Mouse (Mus musculus) skeletal muscle tissue, adult 2 months (tissue): Measurements from ENCODE around the gene Sema3b.
A peak's percentile ranks its signal among the peaks of the same experiment; 100 is the strongest.
"Not testable (repeated sequence)": the region's sequence is repeated elsewhere in the genome, so short reads cannot be mapped to it uniquely, and the experiment has no call there.

ENCODE experiments used
- DNase-seq: peaks from one replicate; pipeline ENCODE4 v3.0.0-alpha.2; 2012; ENCODE audit warnings: low read depth, low spot score

The Sema3b gene

DNA sequence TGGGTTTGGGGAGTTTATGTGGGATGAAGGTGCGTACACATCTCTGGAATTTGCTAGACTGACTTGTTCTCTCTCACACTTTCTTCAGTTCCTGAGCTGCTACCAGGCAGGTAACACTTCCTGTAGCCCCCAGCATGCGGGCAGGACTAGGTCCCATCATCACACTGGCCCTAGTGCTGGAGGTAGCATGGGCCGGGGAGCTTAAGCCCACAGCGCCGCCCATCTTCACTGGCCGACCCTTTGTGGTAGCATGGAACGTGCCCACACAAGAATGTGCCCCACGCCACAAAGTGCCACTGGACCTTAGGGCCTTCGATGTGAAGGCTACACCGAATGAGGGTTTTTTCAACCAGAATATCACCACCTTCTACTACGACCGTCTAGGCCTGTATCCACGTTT is 39.0 kb downstream of the Sema3b start:
- DNase-seq = no peak

DNA sequence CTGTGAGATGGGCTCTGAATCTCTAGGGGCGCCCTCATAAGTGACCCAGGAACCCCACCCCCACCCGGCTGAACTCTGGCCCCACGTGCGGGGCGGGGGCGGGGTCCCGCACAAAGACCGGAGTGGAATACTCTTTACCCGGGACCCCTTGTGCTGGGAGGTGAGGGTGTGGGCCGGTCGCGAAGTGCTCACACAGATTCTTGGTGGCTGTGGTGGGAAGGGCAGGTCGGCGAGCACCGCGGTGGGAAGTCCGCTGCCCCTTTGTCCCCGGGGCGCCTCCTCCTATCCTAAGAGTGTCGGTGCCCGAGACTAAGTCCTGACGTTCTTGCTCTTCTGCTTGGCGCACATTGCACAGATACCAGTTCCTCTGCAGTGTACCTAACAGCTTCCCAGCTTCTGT is 39.8 kb downstream of the Sema3b start:
- no peak for DNase-seq

DNA sequence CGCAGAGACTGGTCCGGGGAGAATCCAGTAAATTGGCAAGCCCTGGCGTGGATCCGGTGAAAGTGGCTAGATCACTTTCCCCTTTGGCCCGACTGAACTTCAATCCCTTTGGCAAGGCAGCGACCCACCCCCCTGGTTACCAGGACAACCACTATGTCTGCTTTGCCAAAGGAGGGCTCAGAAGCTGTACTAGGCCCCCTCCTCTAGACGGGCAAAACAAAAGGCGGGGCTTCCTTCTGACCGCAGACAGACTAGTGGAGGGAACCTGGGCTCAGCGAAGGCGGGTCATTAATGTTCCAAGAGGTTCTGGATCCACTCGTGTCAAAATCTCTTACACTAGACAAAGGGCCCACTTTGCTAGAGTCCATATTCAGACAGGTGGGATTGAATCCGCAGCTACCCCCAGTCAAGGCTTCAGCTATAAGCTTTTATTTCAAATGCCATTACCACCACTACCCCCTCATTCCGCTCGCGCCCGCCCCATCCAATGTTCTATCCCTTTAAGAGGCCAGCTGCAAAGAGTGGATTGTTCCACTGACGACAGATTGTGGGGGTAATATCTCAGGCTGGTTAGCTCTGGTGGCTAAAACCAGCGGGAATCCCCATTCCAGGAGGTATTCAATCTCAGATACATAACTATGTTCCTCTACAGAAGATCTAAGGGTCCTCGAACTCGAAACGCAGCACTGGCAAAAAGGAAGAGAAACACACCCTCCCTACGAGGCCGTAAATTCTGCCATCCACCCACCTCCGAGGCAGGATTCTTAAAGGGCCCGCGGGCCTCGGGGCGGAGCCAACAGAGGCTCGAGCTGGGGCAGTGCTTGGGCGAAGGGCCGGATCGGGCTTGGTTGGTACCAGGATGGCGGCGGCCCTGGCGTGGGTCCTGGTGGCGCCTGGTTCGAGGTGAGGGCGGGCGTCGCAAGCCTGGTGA is 40.4 kb downstream of the Sema3b start:
- DNase-seq = peak; percentile 68

DNA sequence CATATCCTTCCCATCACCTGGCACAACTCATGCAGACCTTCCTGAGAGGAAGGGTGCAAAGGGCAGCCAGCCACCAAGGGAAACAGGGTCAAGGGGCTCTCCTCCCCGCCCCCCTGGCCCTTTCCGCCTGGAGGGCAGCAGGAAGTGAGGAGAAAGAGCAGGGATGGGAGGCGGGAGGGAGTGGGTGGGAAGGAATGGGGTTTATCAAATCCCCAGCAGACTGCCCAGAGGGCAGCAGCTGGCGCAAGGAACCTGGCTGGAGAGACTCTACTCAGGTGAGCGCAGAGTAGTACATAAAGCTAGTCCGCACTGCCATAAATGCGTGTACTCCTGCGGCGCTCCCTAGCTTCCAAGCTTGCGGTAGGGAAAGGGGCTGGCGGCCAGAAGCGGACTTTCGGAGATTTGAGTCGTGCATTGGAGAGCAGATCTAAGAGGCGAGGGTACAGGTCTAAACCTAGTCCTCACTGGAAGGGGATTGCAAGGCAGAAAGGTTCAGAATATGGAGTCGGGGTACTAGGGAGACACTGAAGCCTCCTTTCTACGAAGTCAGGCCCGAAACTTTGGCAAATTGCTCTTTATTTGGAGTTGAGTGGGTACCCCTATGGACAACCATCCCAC is 41.2 kb downstream of the Sema3b start, which contains the start of gene Hyal2:
Gene Hyal2, plus strand, starts transcription at position 244 of the 618 bp plus-strand sequence.
- DNase-seq = no peak

DNA sequence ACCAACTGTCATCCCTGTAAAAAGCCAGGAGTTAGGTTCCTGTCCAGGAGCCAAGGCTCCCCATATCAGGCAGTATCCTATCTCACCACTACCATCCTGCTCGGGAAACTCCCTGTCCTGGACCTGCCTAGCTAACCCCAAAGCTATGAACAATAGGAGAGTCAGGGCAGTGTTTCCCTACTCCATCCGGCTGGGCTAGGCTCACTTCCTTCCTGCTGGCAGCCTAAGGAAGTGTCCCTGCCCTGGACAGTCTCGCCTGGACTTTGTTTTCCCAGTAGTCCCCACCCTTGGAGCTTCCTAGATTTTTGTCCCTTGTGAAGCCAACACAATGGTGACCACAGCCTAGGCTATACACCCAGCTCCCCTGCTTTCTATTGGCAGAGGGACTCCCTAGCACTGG is 42.2 kb downstream of the Sema3b start:
- no peak for DNase-seq

DNA sequence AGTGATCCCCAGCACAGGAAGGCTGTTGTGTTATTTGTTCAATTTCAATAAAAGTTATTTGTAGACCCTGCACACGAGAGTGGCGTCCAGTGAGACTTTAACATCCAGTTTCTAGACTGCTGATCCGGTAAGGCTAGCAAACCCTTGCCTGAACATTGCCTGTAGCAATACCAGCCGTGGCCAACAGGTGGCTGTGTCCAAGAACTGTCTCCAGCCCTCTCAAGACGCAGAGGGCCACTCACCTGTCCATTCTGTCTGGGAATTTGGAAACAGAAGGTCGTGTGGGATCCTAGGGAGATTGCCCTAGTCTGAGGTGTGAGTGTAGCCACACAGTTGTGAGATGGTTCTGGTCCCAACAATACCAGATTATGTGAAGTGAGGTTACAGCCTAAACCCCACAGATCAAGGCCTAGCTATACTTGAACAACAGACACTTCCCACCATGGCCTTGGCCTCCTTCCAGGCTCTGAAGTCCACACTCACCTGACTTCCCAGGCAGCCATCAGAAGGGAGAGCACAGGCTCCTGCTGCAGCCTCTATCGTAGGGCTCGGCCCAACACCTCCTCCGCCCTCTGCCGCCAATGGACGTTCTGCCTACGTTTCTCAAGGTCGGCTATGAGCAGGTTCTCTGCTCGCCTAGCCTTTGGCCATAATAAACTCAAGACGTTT is 42.9 kb downstream of the Sema3b start:
- DNase-seq = peak; percentile 67

DNA sequence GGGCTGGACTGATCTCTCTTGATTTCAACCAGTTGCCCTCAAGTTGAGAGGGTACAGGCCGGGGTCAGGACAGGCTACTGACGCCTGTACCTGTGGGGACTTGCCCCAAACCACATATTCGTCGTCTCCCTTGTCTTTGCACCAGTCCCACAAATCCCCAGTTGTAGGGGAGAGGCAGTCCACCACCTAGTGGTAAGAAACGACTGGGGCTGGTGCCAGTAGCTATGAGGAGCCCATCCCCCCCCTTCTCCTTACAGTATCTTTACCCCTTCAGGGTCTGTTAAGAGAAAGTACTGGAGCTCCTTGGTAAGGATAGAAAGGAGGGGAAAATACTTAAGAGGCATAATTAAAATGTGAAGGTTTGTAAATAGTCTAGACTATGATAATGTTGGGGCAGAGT is 43.5 kb downstream of the Sema3b start:
- not testable (repeated sequence) for DNase-seq

DNA sequence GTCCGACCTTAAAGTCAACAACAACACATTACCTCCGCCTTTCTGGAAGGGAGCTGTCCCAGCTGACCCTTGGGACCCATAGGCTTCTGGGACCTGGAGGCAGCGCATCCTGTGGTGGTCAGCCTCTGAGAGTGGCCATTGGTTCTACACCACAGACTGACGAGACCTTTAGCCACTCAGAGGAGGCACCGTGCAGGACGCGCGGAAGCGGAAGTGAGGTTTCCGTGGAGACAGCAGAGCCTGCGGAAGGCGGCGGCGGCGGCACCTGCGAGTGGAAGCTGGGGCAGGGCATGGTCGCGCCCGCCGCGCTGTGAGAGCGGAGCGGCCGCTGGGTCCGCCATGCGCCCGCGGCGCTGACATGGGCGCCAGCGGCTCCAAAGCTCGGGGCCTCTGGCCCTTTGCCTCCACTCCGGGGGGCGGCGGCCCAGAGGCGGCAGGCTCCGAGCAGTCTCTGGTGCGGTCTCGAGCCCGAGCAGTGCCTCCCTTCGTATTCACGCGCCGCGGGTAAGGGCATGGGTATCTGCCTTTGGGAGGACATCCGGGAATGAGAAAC is 45.9 kb downstream of the Sema3b start, which contains the start of gene Tusc2:
Gene Tusc2, plus strand, starts transcription at position 227 of the 553 bp plus-strand sequence.
- DNase-seq = peak; percentile 95

DNA sequence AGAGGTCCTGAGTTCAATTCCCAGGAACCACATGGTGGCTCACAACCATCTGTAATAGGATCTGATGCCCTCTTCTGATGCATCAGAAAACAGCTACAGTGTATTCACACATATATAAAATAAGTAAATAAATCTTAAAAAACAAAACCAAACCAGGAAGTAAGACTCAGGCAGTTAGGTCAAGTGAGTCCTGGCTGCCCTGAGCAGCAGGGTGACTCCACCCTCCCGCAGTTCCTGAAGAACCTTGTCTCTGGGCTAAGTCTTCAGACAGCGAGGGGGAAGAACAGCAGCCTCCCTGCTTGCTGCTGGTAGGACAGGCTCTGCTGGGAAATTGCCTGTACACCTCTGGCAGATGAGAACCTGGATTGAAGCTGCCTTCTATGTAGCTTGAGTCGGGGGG is 52.7 kb downstream of the Sema3b start:
- no peak for DNase-seq

DNA sequence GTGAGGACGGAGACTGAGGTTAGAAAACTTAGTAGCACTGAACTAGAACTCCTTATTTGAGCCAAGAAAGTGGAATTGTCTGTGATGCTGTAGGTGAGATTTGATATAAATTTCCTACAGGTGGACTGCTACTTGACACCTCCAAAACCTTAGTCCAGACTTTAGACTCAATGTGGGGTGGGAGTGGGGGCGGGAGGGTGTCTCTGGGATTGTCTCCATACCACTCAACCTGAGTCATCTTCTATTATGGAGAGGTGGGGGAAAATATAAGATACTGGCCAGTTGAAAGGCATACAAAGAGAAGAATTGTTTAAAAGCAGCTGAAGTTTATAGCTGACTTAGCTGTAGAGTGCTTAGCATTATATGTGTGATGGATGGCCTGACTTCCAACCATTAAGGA is 53.3 kb downstream of the Sema3b start:
- no peak for DNase-seq

DNA sequence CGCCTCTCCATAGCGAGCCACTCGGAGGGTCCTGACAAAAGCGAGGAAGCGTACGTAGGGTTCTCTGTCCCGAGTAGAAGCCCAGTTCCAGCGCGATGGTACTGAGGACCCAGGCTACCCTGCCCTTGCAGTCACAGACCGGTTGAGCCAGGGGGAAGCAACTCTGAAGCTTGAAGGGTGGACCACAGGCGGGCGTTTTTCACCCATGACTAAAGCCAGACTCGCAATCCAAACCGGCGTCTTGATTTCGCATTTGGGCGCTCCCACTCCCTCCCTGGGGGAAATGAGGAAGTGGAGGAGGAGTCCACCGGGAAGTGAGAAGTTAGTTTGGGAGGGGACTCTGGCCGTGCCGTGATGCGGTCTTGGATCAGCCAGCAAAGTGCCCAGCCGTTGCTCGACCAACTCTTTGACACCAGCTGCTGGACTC is 54.0 kb downstream of the Sema3b start:
- peak; percentile 77 for DNase-seq

DNA sequence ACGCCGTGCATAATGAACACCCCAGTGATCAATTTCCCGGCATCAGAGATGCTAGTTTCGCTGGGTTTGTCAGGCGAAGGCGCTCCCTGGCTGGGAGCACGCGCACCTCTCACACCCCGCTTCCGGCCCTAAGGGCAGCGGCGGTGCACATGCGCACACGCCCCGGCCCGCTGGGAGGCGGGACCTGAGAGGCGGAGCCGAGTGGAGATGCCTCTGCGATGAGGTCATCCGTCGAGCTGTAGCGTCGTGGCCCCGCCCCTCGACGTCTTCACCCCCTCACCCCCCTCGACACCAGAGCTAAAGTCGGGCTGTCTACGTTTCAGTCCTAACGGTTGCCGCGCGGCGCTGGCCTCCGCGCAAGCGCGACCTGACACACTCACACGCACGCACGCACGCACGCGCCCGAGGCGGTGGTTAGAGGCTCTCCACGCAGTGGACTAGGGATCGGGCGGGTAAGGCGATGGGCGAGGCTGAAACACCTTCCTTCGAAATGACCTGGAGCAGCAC is 54.7 kb downstream of the Sema3b start:
- DNase-seq = peak; percentile 99

DNA sequence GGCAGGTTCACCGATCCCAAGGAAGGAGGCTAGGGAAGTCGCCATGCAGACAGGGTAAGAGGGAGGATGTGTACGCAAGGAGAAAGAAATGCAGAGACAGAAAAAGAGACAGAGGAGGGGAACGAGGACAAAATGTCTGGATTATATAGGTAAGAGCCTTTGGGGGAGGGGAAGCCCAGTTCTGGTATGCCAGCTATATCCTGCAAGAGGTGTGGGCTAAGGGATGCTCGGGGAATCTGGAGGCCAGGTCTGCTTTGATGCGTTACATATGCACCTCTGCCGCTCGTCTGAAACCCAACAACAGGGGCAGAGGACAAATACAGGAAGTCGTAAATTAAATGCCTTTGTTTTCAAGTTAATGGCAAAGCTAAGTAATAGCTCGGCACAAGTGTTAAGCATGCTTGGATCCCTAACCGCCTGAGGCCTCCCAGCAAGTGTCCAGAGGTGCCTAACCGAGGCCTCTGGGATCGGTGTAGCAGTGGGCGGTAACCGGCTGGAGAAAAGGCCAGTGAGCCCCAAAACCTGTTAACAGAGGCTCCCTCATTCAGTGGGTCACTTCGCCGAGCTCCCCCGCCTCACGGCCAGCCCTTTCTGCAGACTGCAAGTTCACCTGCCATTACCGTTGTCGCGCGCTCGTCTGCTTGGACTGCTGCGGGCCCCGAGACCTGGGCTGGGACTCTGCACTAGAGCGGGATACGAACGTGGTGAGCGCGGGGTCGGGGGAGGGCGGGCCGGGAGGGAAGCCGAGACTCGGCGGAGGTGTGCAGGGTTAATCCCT is 55.3 kb downstream of the Sema3b start:
- no peak for DNase-seq

DNA sequence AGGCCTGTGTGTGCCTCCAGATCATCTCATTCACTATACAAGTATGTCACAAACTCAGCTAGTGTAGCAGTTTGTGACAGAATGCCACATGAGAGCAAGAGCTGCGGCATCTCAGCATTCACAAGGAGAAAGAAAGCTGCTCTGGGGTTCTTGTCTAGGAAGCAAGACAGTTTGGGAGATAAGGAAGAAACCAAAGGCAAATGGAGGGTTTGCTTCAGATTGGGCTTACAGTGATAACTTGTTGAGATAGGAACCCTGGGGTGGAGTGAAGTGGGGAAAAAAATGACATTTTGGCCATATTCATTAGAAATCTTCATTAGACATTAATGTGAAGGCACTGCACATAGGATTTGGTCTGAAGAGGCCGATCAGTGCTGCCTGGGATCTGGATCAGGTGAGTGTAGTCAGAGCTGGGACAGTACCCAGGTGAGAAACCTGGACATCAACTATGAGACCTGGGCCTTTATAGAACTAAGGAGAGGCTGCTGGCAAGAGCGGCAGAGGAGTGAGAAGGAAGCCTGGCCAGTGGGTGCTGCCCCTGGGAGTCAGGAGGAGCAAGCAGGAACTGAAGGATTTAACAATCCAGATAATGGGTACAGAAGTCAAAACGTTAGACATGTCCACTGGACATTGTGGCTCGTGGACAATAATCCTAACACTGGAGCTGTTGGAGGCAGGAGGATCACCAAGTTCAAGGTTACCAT is 56.2 kb downstream of the Sema3b start:
- no peak for DNase-seq

DNA sequence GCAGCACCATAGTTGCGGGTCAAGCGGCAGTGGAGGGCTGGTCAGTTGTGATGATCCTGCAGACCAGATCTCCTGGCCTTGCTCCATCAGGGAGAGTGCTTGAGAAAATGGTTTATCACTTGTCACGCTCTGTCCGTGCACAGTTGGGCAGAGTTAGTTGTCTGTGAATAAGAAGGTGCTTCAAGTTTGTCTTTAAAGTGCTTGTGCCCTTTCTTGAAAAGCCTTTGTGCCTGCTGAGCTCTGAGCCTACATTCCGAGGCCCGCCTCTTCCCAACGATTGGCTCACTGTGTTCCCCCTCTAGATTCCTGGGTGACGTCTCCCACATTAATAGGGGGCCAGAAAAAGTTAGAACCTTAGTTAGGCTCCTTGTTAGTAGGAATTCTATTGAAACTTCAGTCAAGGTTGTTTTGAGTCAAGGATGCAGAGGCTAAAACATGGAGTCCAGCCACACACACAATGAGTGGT is 57.1 kb downstream of the Sema3b start:
- no peak for DNase-seq

DNA sequence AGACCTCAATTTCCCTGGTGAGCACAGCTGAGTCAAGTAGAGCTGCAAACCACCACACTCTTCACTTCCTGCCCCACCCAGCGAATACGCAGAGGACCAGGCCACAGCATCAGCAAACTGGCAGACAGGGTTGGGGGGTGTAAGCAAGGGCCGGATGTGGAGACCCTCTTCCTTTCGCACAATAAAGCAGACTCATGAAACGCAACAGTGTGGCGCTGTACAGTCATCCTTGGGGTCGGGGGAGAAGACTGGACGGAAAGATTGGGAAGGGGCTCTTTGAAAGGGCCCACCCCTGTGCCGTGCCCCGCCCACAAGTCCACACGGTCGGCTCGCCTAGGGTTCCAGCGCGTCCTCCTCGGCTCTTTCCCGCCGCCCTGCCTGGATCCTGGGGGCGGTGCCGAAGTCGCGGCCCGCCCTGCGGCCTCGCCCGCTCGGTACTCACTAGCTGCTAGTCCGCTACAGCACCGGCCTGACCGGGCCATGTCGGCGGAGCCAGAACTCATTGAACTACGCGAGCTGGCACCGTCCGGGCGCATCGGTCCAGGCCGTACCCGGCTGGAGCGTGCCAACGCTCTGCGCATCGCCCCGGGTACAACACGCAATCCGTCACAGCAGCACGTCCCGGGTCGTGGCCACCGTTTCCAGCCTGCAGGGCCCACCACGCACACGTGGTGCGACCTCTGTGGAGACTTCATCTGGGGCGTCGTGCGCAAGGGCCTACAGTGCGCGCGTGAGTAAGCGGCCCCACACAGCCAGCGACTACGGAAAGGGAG is 57.7 kb downstream of the Sema3b start, which contains the start of gene Rassf1:
Gene Rassf1, plus strand, starts transcription at position 439 of the 773 bp plus-strand sequence.
- no peak for DNase-seq

DNA sequence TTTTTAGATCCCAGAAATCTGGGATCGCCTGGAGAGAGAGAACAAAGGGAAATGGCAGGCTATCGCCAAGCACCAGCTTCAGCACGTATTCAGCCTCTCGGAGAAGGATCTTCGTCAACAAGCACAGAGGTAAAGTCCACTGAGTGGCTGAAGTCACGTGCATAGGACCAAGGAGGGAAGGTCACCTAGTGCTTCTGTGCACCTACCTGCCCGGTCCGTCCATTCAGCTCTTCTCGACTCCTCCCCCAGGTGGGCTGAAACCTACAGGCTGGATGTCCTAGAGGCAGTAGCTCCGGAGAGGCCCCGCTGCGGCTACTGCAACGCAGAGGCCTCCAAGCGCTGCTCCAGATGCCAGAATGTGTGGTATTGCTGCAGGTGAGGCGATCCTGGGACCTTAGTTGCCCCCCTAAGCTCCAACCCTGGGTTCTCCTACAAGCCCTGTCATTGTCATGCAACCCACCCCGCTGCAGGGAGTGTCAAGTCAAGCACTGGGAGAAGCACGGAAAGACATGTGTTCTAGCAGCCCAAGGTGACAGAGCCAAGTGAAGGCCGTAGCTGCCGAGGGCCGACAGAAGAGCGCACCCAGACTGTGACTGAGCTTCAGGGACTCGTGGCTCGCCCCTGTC is 58.4 kb downstream of the Sema3b start:
- no peak for DNase-seq

DNA sequence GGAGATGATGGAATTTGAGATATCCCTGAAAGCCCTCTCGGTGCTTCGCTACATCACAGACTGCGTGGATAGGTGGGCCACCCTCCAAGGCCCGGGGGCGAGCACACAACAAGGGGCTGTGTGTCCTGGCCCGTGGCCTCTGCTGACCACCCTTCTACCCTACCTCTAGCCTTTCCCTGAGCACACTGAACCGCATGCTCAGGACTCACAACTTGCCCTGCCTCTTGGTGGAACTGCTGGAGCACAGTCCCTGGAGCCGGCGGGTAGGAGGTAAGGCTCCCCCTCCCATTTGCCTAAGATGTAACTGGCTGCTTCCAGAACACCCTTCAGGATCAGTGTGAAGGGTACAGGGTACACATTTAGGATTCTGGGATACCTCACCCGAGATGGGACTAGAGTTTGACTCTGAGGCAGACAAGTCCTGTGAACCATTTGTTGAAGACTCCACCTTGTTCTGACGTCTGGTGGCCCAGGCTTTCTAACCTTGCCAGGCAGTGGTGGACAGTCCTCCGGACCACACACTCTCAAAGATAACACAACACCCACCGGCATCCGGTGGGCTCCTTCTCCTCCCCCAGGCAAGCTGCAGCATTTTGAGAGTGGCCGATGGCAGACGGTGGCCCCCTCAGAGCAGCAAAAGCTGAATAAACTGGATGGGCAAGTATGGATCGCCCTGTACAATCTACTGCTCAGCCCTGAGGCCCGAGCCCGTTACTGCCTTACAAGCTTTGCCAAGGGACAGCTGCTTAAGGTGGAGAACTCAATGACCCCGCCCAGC is 59.5 kb downstream of the Sema3b start:
- no peak for DNase-seq
